Mouse (Mus musculus) stomach, postnatal 0 days (tissue): ENCODE data around the gene Dstn. TPM values are rescaled to one million over a fixed set of nuclear protein-coding genes. Genes with fewer than 3 reads are reported as not detected.
A peak's percentile ranks its signal among the peaks of the same experiment; 100 is the strongest.

ENCODE experiments used
- ATAC-seq: fragments of 200-750 bp; cut with Nextera tagmentation; 2 replicates; pipeline ENCODE4 v1.8.0; 2017; ENCODE audit not compliant: low FRiP score, low TSS enrichment
- DNase-seq: peaks from one replicate; pipeline ENCODE4 v3.0.0-alpha.2; 2016; ENCODE audit warnings: low spot score
- H3K27ac ChIP-seq: fragments of 300-500 bp; sonication (generic); replicated peaks from 2 replicates; pipeline ENCODE4 v1.5.1; 2014; ENCODE audit warnings: mild to moderate bottlenecking, control low read depth
- H3K27me3 ChIP-seq: fragments of 300-500 bp; sonication (generic); 2 replicates; pipeline ENCODE4 v1.6.1; 2014; ENCODE audit warnings: low read length; ENCODE audit not compliant: control insufficient read depth, insufficient read depth
- H3K36me3 ChIP-seq: fragments of 300-500 bp; sonication (generic); 2 replicates; pipeline ENCODE4 v1.6.1; 2014; ENCODE audit warnings: low read length, mixed read lengths; ENCODE audit not compliant: control insufficient read depth, insufficient read depth
- H3K4me1 ChIP-seq: fragments of 300-500 bp; sonication (generic); replicated peaks from 2 replicates; pipeline ENCODE4 v1.6.1; 2014; ENCODE audit warnings: antibody characterized with exemption; ENCODE audit not compliant: control insufficient read depth, insufficient read depth
- H3K4me2 ChIP-seq: fragments of 300-500 bp; sonication (generic); replicated peaks from 2 replicates; pipeline ENCODE4 v1.6.1; 2014; ENCODE audit warnings: low read depth, mild to moderate bottlenecking, control low read depth, moderate library complexity
- H3K4me3 ChIP-seq: fragments of 300-500 bp; sonication (generic); 2 replicates; pipeline ENCODE4 v1.5.1; 2014; ENCODE audit warnings: low read depth, low read length, control low read depth
- H3K9ac ChIP-seq: fragments of 300-500 bp; sonication (generic); 2 replicates; pipeline ENCODE4 v1.6.1; 2014; ENCODE audit warnings: mild to moderate bottlenecking, low read length, control low read depth, mixed read lengths
- H3K9me3 ChIP-seq: fragments of 300-500 bp; sonication (generic); 2 replicates; pipeline ENCODE4 v1.6.1; 2016; ENCODE audit warnings: low read length; ENCODE audit not compliant: control insufficient read depth
- CTCF ChIP-seq: IDR thresholded peaks from 2 replicates; pipeline ENCODE4 v1.5.1; 2016; ENCODE audit warnings: antibody characterized with exemption, low read depth, mild to moderate bottlenecking, moderate library complexity
- EP300 ChIP-seq: optimal IDR thresholded peaks from 2 replicates; pipeline ENCODE3; 2016; ENCODE audit warnings: antibody characterized with exemption
- WGBS: fragments of 180-500 bp; shearing (Covaris S2); extraction: QIAGEN DNeasy Blood & Tissue Kit; methylation state at CpG from one replicate; pipeline ENCODE4 v1.1.7; 2014; 5-methylcytosine and 5-hydroxymethylcytosine counted together
- polyA plus RNA-seq: library from polyadenylated mRNA; unstranded; fragments of >200 nt; fragmentation: Nextera tagmentation; extraction: Ambion mirVana; gene quantifications from 2 replicates; pipeline ENCODE4 v1.2.1, GENCODE M21; 2015

Gene Dstn
- polyA plus RNA-seq, 1 experiment from 2014 or later = 971 TPM

GRCm38 (mm10) chr2:143951546-143952315, 36.6 kb downstream of the Dstn start:
- Histone ChIP-seq H3K4me3 (no peak overlapping the region), H3K36me3 (peaks cover 81% of the 10 kb centered on the region), H3K27me3 (no peaks in the 10 kb centered on the region), H3K4me2 (no peak overlapping the region), H3K4me1 (no peaks in the 10 kb centered on the region), H3K9me3 (no peaks in the 10 kb centered on the region), H3K9ac (no peak overlapping the region), H3K27ac (0 out of 2 replicates have a peak overlapping the region, but pooled peaks have one; percentile 8)
- TF ChIP-seq CTCF (no peak), EP300 (no peak)
- peak; percentile 57 for DNase-seq
- WGBS = 67% methylated on average over 5 of the region's 5 CpGs
- no peak for ATAC-seq

GRCm38 (mm10) chr2:143953944-143954343, 38.8 kb downstream of the Dstn start:
- Histone ChIP-seq H3K4me1 (no peaks in the 10 kb centered on the region), H3K9me3 (no peaks in the 10 kb centered on the region), H3K4me2 (no peak overlapping the region), H3K36me3 (peaks cover 83% of the 10 kb centered on the region), H3K9ac (no peak overlapping the region), H3K4me3 (no peak overlapping the region), H3K27ac (0 out of 2 replicates have a peak overlapping the region, but pooled peaks have one; percentile 8), H3K27me3 (no peaks in the 10 kb centered on the region)
- DNase-seq (no peak), ATAC-seq (no peak)
- TF ChIP-seq CTCF (no peak), EP300 (no peak)
- WGBS = 90% methylated on average over 4 of the region's 4 CpGs

- Histone ChIP-seq H3K27ac (no peak overlapping the region), H3K4me1 (no peaks in the 10 kb centered on the region), H3K9ac (no peak overlapping the region), H3K27me3 (no peaks in the 10 kb centered on the region), H3K4me2 (no peak overlapping the region), H3K4me3 (no peak overlapping the region), H3K9me3 (no peaks in the 10 kb centered on the region), H3K36me3 (peaks cover 72% of the 10 kb centered on the region)
- ATAC-seq (no peak), DNase-seq (no peak)
- 84% methylated on average over 4 of the region's 4 CpGs for WGBS
- no peak for TF ChIP-seq CTCF
- no peak for TF ChIP-seq EP300
These were observed 39.9 kb downstream of the Dstn start for GRCm38 (mm10) chr2:143955004-143955403.

GRCm38 (mm10) chr2:143955746-143956145, 40.6 kb downstream of the Dstn start:
- Histone ChIP-seq H3K4me1 (no peaks in the 10 kb centered on the region), H3K9ac (no peak overlapping the region), H3K27me3 (no peaks in the 10 kb centered on the region), H3K27ac (no peak overlapping the region), H3K9me3 (no peaks in the 10 kb centered on the region), H3K4me2 (no peak overlapping the region), H3K4me3 (no peak overlapping the region), H3K36me3 (peaks cover 67% of the 10 kb centered on the region)
- ATAC-seq (no peak), DNase-seq (no peak)
- TF ChIP-seq CTCF = no peak
- no peak for TF ChIP-seq EP300
- 94% methylated on average over 4 of the region's 4 CpGs for WGBS

- Histone ChIP-seq H3K9ac (no peak overlapping the region), H3K9me3 (no peaks in the 10 kb centered on the region), H3K36me3 (peaks cover 49% of the 10 kb centered on the region), H3K27ac (no peak overlapping the region), H3K4me2 (no peak overlapping the region), H3K27me3 (no peaks in the 10 kb centered on the region), H3K4me1 (no peaks in the 10 kb centered on the region), H3K4me3 (no peak overlapping the region)
- no peak for DNase-seq
- 92% methylated on average over 5 of the region's 5 CpGs for WGBS
- ATAC-seq = no peak
- TF ChIP-seq EP300 (no peak), CTCF (no peak)
These were observed 47.1 kb downstream of the Dstn start for GRCm38 (mm10) chr2:143962192-143962591.

GRCm38 (mm10) chr2:143963318-143963717, 48.2 kb downstream of the Dstn start:
- Histone ChIP-seq H3K4me1 (no peaks in the 10 kb centered on the region), H3K9ac (no peak overlapping the region), H3K9me3 (no peaks in the 10 kb centered on the region), H3K27me3 (no peaks in the 10 kb centered on the region), H3K4me2 (no peak overlapping the region), H3K27ac (no peak overlapping the region), H3K4me3 (no peak overlapping the region), H3K36me3 (peaks cover 50% of the 10 kb centered on the region)
- ATAC-seq (no peak), DNase-seq (no peak)
- TF ChIP-seq EP300 = no peak
- TF ChIP-seq CTCF = peak; percentile 34
- 100% methylated on average over 1 of the region's 1 CpGs for WGBS
